Mouse (Mus musculus): ENCODE data around the gene Rps11.
"Not testable (repeated sequence)": the region's sequence is repeated elsewhere in the genome, so short reads cannot be mapped to it uniquely, and the experiment has no call there.

GRCm38 (mm10) chr7:45153052-45153451 is 28.8 kb upstream of the Rps11 start:
- TF ChIP-seq USF1 (IDR thresholded peaks at IDR 0.05; ENCODE audit: low read depth); POLR2A (IDR thresholded peaks at IDR 0.05; ENCODE audit: insufficient read length, low read depth); MYOG (IDR thresholded peaks at IDR 0.05; ENCODE audit: control insufficient read depth in 1 of 3, insufficient read depth in 1 of 3, insufficient read length in 2 of 3, low read depth in 2 of 3); MAX (IDR thresholded peaks at IDR 0.05; ENCODE audit: low read depth); E2F4 (IDR thresholded peaks at IDR 0.05; ENCODE audit: insufficient read depth); TCF12 (IDR thresholded peaks at IDR 0.05; ENCODE audit: insufficient read depth, poor library complexity, severe bottlenecking); POLR2AphosphoS2 (IDR thresholded peaks at IDR 0.05; ENCODE audit: insufficient read length, low read depth); CEBPB (IDR thresholded peaks at IDR 0.05; ENCODE audit: insufficient read depth, poor library complexity, severe bottlenecking); TCF3 (IDR thresholded peaks at IDR 0.05; ENCODE audit: insufficient read length, low read depth): not testable (repeated sequence)

Data from myocyte (in vitro differentiated cells).